Mouse (Mus musculus) MEL (cell line): ENCODE measurements at regions not wholly inside any gene's neighbourhood (a gene's known extent, or its start where the extent isn't known, plus 50 kb on each side); places are given as distances from the start of the nearest gene placed in this dataset.

Source experiments
- CHD2 ChIP-seq: IDR thresholded peaks from 2 replicates; pipeline ENCODE4 v1.6.1; 2011; ENCODE audit warnings: low read length, improper control_type of control experiment
- GATA1 ChIP-seq: IDR thresholded peaks from 2 replicates; pipeline ENCODE4 v1.6.1; 2011; ENCODE audit warnings: low read depth, low read length, improper control_type of control experiment

DNA sequence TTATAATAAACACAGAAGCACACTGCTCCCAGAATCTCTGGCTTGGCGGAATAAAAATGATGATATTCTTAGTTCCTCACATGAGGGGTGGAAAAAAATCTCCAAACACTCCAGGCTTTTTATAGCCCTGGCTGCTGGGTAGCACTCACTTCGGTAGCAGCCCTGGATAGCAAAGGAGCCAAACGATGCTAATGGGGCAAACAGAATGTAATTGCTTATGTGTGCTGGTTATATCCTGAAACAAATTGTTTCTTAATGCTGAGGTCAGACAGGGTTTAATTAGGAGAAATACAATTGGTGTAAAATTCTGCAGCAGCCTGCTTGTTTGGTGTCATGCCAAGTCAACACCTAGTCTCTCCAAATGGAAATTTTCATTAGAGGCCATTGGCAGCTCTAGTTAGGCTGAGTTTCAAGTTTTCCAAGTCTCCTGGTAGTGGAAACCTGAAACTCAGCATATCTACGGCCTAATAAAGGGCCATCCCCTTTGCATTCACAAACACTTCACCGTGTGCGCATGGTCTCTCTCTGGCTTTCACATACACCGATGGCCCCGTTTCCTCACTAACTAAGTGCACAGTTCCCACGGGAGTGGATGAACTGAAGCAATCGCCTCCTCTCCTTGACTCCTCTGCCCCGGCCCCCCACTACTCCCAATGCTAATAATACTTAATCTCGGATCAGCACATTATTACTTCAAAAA is 524.8 kb upstream of the Nox3 start:
- TF ChIP-seq GATA1 (no peak), CHD2 (no peak)
